Mouse (Mus musculus): ENCODE results near the gene Gm8113.
"Not testable (repeated sequence)": the region's sequence is repeated elsewhere in the genome, so short reads cannot be mapped to it uniquely, and the experiment has no call there.

The Gm8113 gene

DNA sequence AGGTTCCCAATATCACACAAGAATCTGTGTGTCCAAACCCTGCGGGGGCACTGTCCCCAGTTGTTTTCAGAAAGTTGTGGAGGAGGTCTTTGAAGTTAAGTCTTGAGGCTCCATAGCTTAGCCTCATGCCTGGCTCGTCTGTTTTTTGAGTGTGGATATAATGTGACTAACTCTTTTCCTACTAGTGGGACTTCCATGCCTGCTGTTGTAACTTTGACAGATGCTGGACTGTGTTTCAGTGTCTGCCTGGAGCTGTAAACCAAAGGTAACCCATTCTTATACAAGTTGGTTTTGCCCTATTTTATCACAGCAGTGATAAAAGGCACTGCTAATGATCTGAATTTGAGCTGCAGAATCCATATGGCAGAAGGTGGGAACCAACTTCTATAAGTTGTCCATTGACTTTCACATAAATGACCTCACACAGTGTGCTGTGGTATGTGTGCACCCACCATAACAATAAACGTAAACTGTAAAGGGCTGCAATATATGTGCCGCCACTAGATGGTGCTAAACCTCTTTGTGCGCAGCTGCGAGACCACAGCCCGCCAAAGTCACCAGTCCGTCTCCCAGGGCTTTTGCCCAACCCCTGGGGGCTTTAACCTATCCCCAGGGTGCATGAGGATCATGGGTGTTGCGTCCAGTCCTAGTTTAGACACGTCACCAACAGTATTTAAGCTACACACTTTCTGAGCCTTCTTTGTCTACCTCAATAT lies at the start of gene Gm8113:
TSS of gene Gm8113 (plus strand) at position 703 of the 716 bp plus-strand sequence.
- in situ Hi-C loops (cut with MboI, MseI) = not testable (repeated sequence)

DNA sequence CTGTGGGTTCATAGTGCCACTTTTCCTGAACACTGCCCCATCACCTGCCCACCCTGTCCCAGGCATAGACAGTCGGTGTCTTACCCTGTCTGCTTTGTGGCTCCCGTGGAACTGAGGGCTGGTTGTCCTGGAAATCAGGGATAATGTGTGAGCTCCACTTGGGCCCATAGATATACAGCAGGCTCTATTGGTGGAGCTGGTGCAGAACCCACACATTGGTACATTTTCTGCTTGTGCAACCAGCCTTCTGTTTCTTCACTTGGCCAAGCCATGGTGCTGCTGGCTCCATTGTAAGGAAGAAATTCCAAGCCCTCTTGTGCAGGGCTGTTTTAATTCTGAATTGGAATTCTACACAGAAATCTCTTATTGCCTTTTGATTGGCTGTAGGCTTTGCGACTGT lies 49.8 kb upstream of the Gm8113 start, which contains the start of gene Ear1:
TSS of gene Ear1 (minus strand) at position 101 of the 400 bp plus-strand sequence.
- in situ Hi-C loops (cut with MboI, MseI) = not testable (repeated sequence)

DNA sequence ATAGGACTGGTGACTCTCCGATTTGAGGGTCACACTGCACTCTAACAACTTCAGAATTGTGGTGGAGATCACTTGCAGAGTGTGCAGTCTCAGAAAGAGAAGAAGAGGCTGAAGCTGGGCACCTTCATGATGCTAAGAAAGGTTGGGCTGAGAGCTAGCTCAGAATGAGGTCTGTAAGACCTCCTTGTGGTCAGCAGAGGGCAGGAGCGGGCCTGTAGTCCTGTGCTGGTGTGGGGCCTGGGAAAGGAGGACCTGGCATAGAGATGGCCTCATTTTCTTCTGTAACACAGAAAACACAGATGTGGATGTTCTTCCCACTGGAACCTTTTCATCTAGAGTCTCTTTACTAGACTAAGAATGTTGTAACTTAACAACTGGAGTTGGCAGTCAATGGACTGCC lies 47.4 kb upstream of the Gm8113 start:
- in situ Hi-C loops (cut with MboI, MseI) = not testable (repeated sequence)

DNA sequence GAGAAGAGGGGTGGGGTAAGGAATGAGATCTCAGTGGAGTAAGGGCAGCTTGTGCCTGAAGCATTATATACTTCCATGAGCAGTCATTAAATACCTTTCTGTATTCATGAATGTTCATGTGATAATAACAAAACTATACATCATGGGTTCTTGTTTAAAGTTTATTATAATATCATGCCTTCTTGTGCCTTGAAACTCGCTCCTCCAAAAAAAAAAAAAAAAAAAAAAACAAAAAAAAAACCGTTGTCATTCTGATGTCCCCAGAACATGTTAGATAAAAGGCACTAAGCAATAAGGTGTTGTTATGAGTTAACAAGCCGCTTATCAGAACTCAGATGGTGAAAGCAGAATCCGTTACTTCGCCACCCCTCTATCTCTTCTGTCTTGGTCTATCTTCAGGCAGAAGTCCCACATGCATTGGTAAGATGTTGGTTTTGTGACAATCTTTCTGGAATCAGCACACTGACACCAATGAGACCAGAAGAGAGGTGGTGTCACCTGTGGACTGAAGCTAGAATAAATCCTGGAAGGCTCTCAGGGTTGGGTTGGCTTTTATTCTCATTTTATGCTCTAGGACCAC lies 45.1 kb upstream of the Gm8113 start:
- in situ Hi-C loops (cut with MboI, MseI) = loop anchor here (10.0 kb wide), 1 partner anchor 215 kb away; no protein-coding TSS in a partner anchor

DNA sequence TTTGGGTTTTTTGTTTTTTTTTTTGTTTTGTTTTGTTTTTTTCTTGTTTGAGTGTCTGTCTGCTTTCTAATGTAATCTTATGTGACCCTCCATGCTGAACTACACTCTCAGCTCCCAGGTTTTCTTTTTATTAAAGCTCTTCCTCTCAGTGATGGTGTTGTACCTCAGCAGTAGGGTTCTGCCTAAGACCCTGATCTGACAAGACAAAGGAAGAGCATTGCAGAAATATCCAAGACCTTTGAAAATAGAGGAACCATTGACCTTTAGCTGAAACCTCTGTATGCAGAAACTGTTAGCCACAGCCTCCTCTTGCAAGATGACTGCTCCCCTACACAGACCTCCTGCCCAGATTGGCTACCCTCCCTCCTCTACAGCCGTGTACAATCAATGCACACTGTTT lies 39.0 kb upstream of the Gm8113 start:
- in situ Hi-C loops (cut with MboI, MseI) = loop anchor here (10.0 kb wide), 1 partner anchor 209 kb away; no protein-coding TSS in a partner anchor

DNA sequence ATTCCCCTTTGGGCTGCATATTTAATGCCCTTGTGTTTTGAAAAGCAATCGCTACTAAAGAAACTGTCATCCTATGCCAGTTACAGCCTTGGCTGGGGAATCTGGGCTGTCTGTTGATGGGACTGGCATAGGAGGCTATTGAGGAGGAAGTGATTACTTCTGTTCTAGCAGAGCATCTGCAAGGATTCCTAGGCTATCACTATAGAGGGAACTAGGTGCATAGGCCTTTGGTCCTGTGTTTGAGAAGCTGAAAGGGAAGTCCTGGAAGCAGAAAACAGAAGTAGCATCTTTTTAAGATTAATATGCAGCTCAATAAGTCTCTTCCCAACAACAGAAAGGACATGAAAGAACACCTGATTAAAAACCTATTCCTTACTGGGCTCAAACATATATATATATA lies 33.9 kb upstream of the Gm8113 start:
- in situ Hi-C loops (cut with MboI, MseI) = not testable (repeated sequence)

DNA sequence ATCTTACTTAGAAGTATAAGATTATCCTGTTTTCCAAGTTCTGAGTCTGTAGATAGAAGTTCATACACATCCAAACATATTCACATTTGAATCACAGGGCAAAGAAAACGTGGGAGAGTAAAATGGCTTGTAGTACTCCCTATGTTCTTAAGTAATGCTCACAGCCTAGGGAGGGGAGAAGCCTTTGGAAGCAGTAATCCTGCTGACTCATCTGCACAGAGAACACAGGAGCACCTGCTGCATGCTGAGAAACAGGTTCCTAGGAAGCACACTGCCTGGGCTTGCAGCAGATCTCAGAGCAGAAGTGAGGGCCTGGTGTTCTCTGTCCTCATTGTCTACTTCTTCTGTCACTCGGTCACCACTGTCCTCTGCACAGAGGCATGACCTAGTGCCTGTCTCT lies 29.8 kb upstream of the Gm8113 start:
- in situ Hi-C loops (cut with MboI, MseI) = not testable (repeated sequence)

DNA sequence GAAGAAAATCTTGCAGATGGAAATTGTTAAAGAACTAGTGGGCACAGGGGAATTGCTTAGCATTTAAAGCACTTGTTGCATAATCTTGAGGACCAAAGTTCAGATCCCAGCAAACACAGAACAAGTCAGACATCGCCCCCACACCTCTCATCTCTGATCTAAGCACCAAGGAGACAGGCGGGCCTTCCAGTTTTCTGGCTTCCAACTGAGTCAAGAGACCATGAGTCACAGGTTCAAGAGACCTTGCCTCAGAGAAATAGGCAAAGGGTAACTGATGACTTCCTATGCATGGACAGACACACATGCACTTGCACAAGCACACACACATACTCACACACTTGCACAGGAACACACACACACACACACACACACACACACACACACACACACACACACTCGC lies 26.6 kb upstream of the Gm8113 start:
- in situ Hi-C loops (cut with MboI, MseI) = not testable (repeated sequence)

DNA sequence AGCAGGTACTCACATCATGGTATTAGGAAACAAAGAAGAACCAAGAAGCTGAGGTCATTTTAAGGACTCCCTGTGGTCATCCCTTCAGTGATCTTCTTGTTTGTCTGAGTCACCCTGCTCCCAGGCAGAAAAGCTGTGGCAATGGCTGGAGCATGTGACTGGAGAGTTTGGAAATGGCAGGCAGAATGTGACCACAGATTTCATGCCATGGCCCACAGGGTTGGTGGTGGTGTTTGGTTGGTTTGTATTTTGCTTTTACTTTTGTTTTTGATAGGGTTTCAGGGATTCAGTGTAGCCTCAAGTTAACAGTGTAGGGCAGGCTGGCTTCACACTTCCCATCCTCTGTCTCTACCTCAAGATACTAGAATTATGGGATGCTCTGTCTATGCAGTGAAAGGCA lies 7.0 kb upstream of the Gm8113 start:
- in situ Hi-C loops (cut with MboI, MseI) = not testable (repeated sequence)

DNA sequence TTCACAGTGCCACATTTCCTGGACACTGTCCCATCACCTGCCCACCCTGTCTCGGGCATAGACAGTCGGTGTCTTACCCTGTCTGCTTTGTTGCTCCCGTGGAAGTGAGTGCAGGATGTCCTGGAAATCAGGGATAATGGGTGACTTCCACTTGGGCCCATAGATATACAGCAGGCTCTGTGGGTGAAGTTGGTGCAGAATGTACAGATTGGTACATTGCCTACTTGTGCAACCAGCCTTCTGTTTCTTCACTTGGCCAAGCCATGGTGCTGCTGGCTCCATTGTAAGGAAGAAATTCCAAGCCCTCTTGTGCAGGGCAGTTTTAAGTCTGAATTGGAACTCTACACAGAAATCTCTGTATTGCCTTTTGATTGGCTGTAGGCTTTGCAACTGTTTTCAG lies 1.7 kb upstream of the Gm8113 start, which contains the start of gene Ear10:
TSS of gene Ear10 (minus strand) at position 101 of the 400 bp plus-strand sequence.
- in situ Hi-C loops (cut with MboI, MseI) = not testable (repeated sequence)

DNA sequence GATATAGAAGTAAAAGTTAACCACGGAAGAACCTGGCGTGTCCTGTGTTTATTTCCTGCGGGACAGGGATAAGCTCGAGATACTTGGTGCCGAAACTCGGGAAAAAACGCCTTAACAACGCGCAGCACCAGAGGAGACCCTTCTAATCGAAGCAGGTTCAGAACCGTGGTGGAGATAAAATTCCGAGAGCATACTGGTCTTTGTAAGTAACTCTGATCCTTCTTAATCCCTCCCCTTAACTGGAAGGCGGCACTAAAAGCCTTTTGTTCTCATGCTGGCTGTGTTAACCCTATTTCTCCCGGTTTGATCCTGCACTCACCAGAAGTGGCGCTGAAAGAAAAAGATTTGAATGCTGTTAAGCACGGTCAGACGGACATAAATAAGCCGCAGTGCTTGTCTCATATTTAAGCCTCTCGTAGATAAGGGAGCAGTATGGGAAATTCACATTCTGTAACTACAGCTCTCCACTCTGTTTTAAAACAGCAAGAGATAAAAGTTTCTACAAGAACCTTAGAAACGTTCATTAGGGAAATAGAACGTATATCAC lies 287 bp downstream of the Gm8113 start:
- in situ Hi-C loops (cut with MboI, MseI) = not testable (repeated sequence)

DNA sequence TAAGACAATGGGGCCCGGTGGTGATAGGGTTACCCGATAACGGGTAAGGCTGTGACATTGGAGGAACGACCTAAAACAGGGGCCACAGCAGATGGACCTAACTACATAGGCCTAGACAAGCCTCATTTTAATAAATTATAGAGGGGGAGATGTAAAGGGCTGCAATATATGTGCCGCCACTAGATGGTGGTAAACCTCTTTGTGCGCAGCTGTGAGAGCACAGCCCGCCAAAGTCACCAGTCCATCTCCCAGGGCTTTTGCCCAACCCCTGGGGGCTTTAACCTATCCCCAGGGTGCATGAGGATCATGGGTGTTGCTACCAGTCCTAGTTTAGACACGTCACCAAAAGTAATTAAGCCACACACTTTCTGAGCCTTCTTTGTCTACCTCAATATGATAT lies 7.8 kb downstream of the Gm8113 start:
- in situ Hi-C loops (cut with MboI, MseI) = loop anchor here (5.0 kb wide), 1 partner anchor 49 kb away; no protein-coding TSS in a partner anchor

DNA sequence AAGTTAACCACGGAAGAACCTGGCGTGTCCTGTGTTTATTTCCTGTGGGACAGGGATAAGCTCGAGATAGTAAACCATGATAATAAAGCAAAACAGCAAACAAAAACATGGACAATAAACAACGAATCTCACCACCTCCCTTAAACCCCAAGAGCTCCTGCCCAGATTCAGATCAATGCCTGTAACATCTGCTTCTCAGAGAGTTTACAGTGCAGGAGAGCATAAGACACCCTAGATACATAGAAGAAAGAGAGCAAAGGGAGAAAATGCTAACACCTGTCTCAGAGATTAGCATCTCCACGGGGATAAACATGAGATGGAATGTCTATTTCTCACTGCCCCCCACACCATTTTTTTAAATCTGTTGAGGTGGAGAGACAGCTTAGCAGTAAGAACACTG lies 8.2 kb downstream of the Gm8113 start:
- in situ Hi-C loops (cut with MboI, MseI) = loop anchor here (5.0 kb wide), 1 partner anchor 49 kb away; no protein-coding TSS in a partner anchor

DNA sequence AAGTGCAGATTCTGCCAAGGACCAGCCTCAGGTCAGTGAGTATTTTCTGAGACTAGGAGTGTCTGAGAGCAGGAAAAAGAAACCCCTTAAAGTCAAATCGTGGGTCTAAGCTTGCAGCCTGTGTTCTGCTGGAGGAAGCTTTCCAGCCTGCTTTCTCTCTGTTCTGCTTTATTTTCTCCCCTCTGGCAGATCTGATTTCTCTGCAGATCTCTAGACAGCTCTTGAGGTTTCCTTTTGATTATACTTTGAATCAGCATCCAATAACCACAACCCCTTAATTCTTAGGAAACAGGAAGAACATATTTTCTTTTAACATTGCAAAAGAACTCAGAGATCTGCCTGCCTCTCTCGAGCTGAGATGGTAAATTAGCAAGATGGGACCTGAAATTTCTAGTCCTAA lies 28.2 kb downstream of the Gm8113 start:
- in situ Hi-C loops (cut with MboI, MseI) = not testable (repeated sequence)

DNA sequence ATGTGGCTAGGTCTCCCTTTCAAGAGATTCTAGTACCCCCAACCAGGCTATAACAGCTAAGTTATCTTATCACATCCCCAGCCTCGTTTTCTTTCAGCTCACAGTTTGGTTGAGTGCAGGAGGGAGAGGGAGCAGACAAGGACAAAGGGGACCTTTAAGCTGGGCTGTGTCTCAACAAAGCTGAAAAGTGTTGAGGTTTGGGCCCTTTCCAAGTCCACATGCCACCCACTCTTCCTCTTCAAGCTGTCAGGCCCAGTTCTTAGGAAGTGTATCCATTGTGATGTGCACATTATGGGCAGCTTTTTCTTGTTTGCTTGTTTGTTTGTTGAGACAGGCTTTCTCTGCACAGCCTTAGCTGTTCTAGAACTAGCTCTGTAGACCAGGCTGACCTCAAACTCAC lies 29.9 kb downstream of the Gm8113 start:
- in situ Hi-C loops (cut with MboI, MseI) = loop anchor here (5.0 kb wide), 1 partner anchor 47 kb away; the partner anchor contains the start of gene Ang6

DNA sequence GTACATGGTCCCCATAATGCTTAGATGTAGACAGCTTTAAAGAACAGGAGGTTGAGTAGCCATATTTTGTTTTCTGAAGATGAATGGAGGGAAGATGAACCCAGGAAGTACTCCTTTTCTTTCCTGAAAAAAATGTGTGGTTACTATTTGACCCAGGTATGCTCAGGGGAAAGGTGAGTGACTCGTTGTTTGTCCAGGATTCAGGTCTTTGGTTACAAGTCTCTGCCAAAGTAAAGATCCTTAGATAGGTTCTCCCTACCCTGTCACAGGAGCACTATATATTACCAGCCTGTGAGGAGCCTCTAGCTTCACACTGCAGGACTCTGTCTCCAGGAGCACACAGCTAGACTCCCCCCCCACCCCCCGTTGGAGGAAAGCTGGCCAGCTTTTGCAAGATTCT lies 31.6 kb downstream of the Gm8113 start, which contains the start of gene Ang5:
TSS of gene Ang5 (plus strand) at position 301 of the 400 bp plus-strand sequence.
- in situ Hi-C loops (cut with MboI, MseI) = loop anchor here (5.0 kb wide), 1 partner anchor 46 kb away; the partner anchor contains the start of gene Ang6

Data from T-helper 2 cell (primary cell).